Mouse (Mus musculus) lung, postnatal 10 days (tissue): Measurements from ENCODE around the gene Gpr157.

Experiments used
- DNase-seq: peaks from one replicate; pipeline ENCODE4 v3.0.0; 2021

The Gpr157 gene

DNA sequence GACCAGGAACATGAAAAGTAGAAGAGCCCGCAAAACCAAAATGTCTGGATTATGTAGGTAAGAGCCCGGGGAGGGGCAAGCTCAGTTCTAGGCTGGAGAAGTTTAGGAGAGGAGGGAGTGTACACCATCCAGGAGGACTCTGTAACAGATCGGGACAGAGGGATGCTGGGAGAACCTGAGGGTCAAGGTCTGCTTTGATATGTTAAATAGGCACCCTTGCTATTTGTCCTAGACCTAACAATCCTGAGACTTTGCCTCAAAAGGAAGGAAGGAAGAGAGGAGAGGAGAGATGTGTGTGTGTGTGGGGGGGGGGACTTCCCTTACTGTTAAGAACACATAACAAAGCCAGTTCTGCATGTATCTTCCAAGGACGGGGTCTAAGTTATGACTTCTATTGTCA is 68.1 kb downstream of the Gpr157 start:
- no peak for DNase-seq
